Mouse (Mus musculus): ENCODE data around the gene Mrps7.

DNA sequence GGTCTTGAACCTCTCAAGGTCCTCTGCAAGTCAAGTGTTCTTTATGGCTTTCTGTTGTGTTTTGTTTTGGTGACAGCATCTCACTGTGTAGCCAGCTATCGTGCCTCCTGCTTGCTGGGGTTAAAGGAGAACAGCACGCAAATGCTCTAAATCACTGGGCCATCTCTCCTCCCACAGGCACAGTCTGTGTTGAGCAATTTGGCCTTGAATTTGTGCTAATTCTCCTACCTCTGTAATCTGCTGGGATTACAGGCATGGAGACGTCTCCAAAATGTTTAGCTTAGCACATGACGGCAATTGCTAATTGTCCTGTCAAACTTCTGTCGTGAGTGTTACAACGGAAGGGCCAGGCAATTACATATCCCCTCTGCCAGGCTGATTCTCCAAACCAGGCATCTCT lies 7.4 kb downstream of the Mrps7 start:
- no peak for TF ChIP-seq POLR2A (IDR thresholded peaks at IDR 0.05; ENCODE audit: insufficient read depth, low read depth, low read length)
- TF ChIP-seq EP300 (IDR thresholded peaks at IDR 0.05; ENCODE audit: insufficient read depth, low read depth, low read length) = no peak
